In genomic region chr3:105913839-105914681, GRCm38 (mm10) we compare ENCODE assay signal across 14 mouse cellular contexts. TPM values are rescaled to one million over a fixed set of nuclear protein-coding genes. Genes with fewer than 3 reads are reported as not detected.
A peak's percentile ranks its signal among the peaks of the same experiment; 100 is the strongest.
DNase-seq lines count a peak whose midpoint lies in the region; ATAC-seq lines count a peak whose summit lies in the region.
"Had no signal": no experiment of that assay in that cellular context is flagged by ENCODE, and none has a peak within 500 bp of the region (broad histone marks: within the 10 kb centered on the region; RNA-seq: fewer than 3 reads in every experiment).

No protein-coding gene starts in this region.

- no peaks in the 10 kb centered on the region for H3K36me3 ChIP-seq in liver, embryonic 11.5 days (ENCODE audit: control insufficient read depth, insufficient read depth, low read length)
- no peaks in the 10 kb centered on the region for H3K36me3 ChIP-seq in macrophage (ENCODE audit: inconsistent target)
- H3K36me3 ChIP-seq: hindbrain, embryonic 12.5 days had no signal

- no peaks in the 10 kb centered on the region for H3K27me3 ChIP-seq in liver, embryonic 11.5 days (replicated peaks; ENCODE audit: control insufficient read depth, insufficient read depth, low read length)
- H3K27me3 ChIP-seq: hindbrain, embryonic 12.5 days had no signal

- H3K9ac ChIP-seq in liver, embryonic 11.5 days (ENCODE audit: low read depth, low read length): peak overlapping the region; percentile 15; the same call in 1 of the 2 replicates
- H3K9ac ChIP-seq: hindbrain, embryonic 12.5 days had no signal

- peak; percentile 44; the same call in 1 of the 2 replicates for ATAC-seq in frontal cortex, adult (ENCODE audit: low TSS enrichment)
- ATAC-seq in liver, embryonic 11.5 days (replicated peaks; ENCODE audit: low FRiP score): peak; percentile 77
- peak; percentile 56 for ATAC-seq in common myeloid progenitor, adult 5-6 weeks (replicated peaks; ENCODE audit: low read depth, poor library complexity, severe bottlenecking)

- no peaks in the 10 kb centered on the region for H3K79me2 ChIP-seq in macrophage (ENCODE audit: inconsistent target)

- peak overlapping the region; percentile 65 for H3K4me2 ChIP-seq in liver, embryonic 11.5 days
- H3K4me2 ChIP-seq: hindbrain, embryonic 12.5 days had no signal

- WGBS in liver, embryonic 11.5 days: 21% methylated on average over 10 of the region's 10 CpGs
- WGBS in macrophage (ENCODE audit: missing documents): 23% methylated on average over 10 of the region's 10 CpGs

- no peaks in the 10 kb centered on the region for H3K9me3 ChIP-seq in liver, embryonic 11.5 days (ENCODE audit: control insufficient read depth, low read length)
- H3K9me3 ChIP-seq: hindbrain, embryonic 12.5 days had no signal

- peaks cover 31% of the 10 kb centered on the region for H3K4me1 ChIP-seq in liver, embryonic 11.5 days (replicated peaks; ENCODE audit: control insufficient read depth, insufficient read depth, low read length)
- H3K4me1 ChIP-seq: hindbrain, embryonic 12.5 days had no signal

- no peak overlapping the region for H3K4me3 ChIP-seq in liver, embryonic 11.5 days (ENCODE audit: low read depth, low read length)
- no peak overlapping the region for H3K4me3 ChIP-seq in macrophage (ENCODE audit: inconsistent target)
- H3K4me3 ChIP-seq: hindbrain, embryonic 12.5 days; left cerebral cortex, adult 2 months had no signal

- peak overlapping the region; percentile 61 for H3K27ac ChIP-seq in liver, embryonic 11.5 days (ENCODE audit: low read depth, low read length)
- peak overlapping the region; percentile 29 for H3K27ac ChIP-seq in macrophage
- H3K27ac ChIP-seq: hindbrain, embryonic 12.5 days; left cerebral cortex, adult 2 months had no signal

- DNase-seq in frontal cortex, postnatal 10 days (ENCODE audit: low spot score in 2 of 2): no peak
- DNase-seq in liver, embryonic 11.5 days (ENCODE audit: low spot score): no peak
- no peak for DNase-seq in liver
- DNase-seq in neural tube, embryonic 10.5 days (ENCODE audit: extremely low spot score, low spot score): no peak
- DNase-seq in adrenal gland, postnatal 4 days (ENCODE audit: low spot score in 2 of 2): no peak
- DNase-seq: kidney, adult 8-10 months; right cerebral cortex, postnatal 25 days had no signal

RNA-seq across cellular contexts. Expression of gene I830077J02Rik, which starts 18.4 kb away (rescaled TPM):
- 5.6 and 5.9 TPM in 2 replicates for polyA plus RNA-seq in liver, embryonic 11.5 days (2014; fragmentation: Nextera tagmentation; extraction: Ambion mirVana)
- total RNA-seq in common myeloid progenitor, adult 5-6 weeks (2017): 10.0 and 15.6 TPM in 2 replicates
- 10 to 100 TPM in 19 of 26 experiments, 1 to 10 TPM in 7; 2.8 to 56.4 (median 19.7) TPM for total RNA-seq in macrophage (2018; cell fraction: chromatin; rRNA removed)
- 10 to 100 TPM in 21 of 26 experiments, 1 to 10 TPM in 5; 8.0 to 36.7 (median 16.7) TPM for total RNA-seq in macrophage (2018; cell fraction: cytosol; rRNA removed)
- 10 to 100 TPM in 23 of 26 experiments, 1 to 10 TPM in 3; 6.3 to 60.0 (median 23.8) TPM for total RNA-seq in macrophage (2018; cell fraction: nucleus; rRNA removed)
- 5.4 to 14.3 TPM (median 11.3 TPM) in 3 replicates for polyA plus RNA-seq in macrophage (2018)
- total RNA-seq in adrenal gland, postnatal 4 days (2021): 1 to 10 TPM in 1 of 2 experiments, under 1 TPM in 1; 0.78 to 1.0 TPM

RNA-seq across cellular contexts. Expression of gene Tmigd3, which starts 43.4 kb away (rescaled TPM):
- 0.26 and 0.27 TPM in 2 replicates for polyA plus RNA-seq in liver, embryonic 11.5 days (2014; fragmentation: Nextera tagmentation; extraction: Ambion mirVana)
- total RNA-seq in common myeloid progenitor, adult 5-6 weeks (2017): 1.0 TPM in 1 of 2 replicates, not detected in the other
- total RNA-seq in macrophage (2018; cell fraction: chromatin; rRNA removed): not detected
- under 1 TPM in 22 of 26 experiments, not detected in 4; 0.20 to 0.77 (median 0.42) TPM for total RNA-seq in macrophage (2018; cell fraction: cytosol; rRNA removed)
- under 1 TPM in 3 of 26 experiments, not detected in 23; 0.58 to 0.75 (median 0.72) TPM for total RNA-seq in macrophage (2018; cell fraction: nucleus; rRNA removed)
- polyA plus RNA-seq in macrophage (2018): 0.26 to 0.61 TPM in 2 of 3 replicates, not detected in the other
- under 1 TPM in 1 of 2 experiments, not detected in 1; 0.25 TPM for total RNA-seq in adrenal gland, postnatal 4 days (2021)
- total RNA-seq: liver, adult 2 months had no signal
- polyA plus RNA-seq: C2C12; hindbrain, embryonic 12.5 days had no signal

RNA-seq across cellular contexts. Expression of gene Adora3, which starts 43.4 kb away (rescaled TPM):
- polyA plus RNA-seq in liver, embryonic 11.5 days (2014; fragmentation: Nextera tagmentation; extraction: Ambion mirVana): 0.36 and 0.92 TPM in 2 replicates
- 0.32 and 1.5 TPM in 2 replicates for total RNA-seq in common myeloid progenitor, adult 5-6 weeks (2017)
- total RNA-seq in macrophage (2018; cell fraction: chromatin; rRNA removed): 1 to 10 TPM in 6 of 26 experiments, under 1 TPM in 7, not detected in 13; 0.40 to 2.3 (median 0.98) TPM
- total RNA-seq in macrophage (2018; cell fraction: cytosol; rRNA removed): 1 to 10 TPM in 11 of 26 experiments, under 1 TPM in 15; 0.24 to 2.1 (median 0.90) TPM
- 1 to 10 TPM in 15 of 26 experiments, under 1 TPM in 10, not detected in 1; 0.30 to 3.7 (median 1.2) TPM for total RNA-seq in macrophage (2018; cell fraction: nucleus; rRNA removed)
- polyA plus RNA-seq in macrophage (2018): 0.30 to 1.9 TPM (median 1.1 TPM) in 3 replicates
- under 1 TPM; 0.17 to 0.25 TPM for total RNA-seq in adrenal gland, postnatal 4 days (2021)
- polyA plus RNA-seq: C2C12; hindbrain, embryonic 12.5 days; liver, adult 2 months had no signal

RNA-seq across cellular contexts. Expression of gene Wdr77, which starts 45.1 kb away (rescaled TPM):
- 154 and 167 TPM in 2 replicates for polyA plus RNA-seq in liver, embryonic 11.5 days (2014; fragmentation: Nextera tagmentation; extraction: Ambion mirVana)
- 37.1 and 50.5 TPM in 2 replicates for total RNA-seq in common myeloid progenitor, adult 5-6 weeks (2017)
- total RNA-seq in macrophage (2018; cell fraction: chromatin; rRNA removed): 10 to 100 TPM in 19 of 26 experiments, 1 to 10 TPM in 7; 5.2 to 35.9 (median 18.0) TPM
- 10 to 100 TPM in 18 of 26 experiments, 1 to 10 TPM in 8; 7.1 to 14.5 (median 10.9) TPM for total RNA-seq in macrophage (2018; cell fraction: cytosol; rRNA removed)
- total RNA-seq in macrophage (2018; cell fraction: nucleus; rRNA removed): 10 to 100 TPM in 16 of 26 experiments, 1 to 10 TPM in 10; 5.1 to 42.0 (median 11.9) TPM
- 11.7 to 27.3 TPM (median 12.7 TPM) in 3 replicates for polyA plus RNA-seq in macrophage (2018)
- total RNA-seq in adrenal gland, postnatal 4 days (2021): 10 to 100 TPM; 74.0 to 76.3 TPM

RNA-seq across cellular contexts. Expression of gene Atp5f1, which starts 45.8 kb away (rescaled TPM):
- 499 and 512 TPM in 2 replicates for polyA plus RNA-seq in liver, embryonic 11.5 days (2014; fragmentation: Nextera tagmentation; extraction: Ambion mirVana)
- total RNA-seq in common myeloid progenitor, adult 5-6 weeks (2017): 452 and 491 TPM in 2 replicates
- 10 to 100 TPM; 16.1 to 90.8 (median 56.0) TPM for total RNA-seq in macrophage (2018; cell fraction: chromatin; rRNA removed)
- total RNA-seq in macrophage (2018; cell fraction: cytosol; rRNA removed): 100 to 1,000 TPM; 145 to 251 (median 202) TPM
- total RNA-seq in macrophage (2018; cell fraction: nucleus; rRNA removed): 100 to 1,000 TPM in 4 of 26 experiments, 10 to 100 TPM in 22; 32.9 to 108 (median 70.0) TPM
- 178 to 432 TPM (median 247 TPM) in 3 replicates for polyA plus RNA-seq in macrophage (2018)
- 100 to 1,000 TPM; 328 to 331 TPM for total RNA-seq in adrenal gland, postnatal 4 days (2021)
